Mouse (Mus musculus): Measurements from ENCODE around the gene Tango6.

DNA sequence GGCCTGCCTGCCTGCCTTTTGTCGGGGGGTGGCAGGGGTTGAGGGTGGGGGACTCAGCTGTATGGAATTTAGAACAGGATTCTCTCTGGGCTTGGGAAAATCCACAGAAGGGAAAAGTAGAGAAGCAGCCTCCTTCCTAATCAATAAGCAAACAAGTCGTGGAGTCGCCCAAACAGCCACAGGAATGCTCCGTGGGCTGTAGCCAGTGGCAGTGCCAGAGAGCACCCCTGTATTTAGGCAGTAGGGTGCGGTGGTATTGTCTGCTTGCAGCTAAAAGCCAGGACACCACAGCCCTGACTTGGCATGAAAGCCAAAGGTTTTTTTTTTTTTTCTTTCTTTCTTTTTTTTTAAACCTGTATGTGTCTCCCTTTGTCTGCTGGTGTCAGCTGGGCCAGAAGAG is 41.9 kb upstream of the Tango6 start:
- TF ChIP-seq RCOR1 (conservative IDR thresholded peaks at IDR 0.05; ENCODE audit: low read depth, low read length) = no peak
- TF ChIP-seq CTCF (conservative IDR thresholded peaks at IDR 0.05 in 1 of 2, IDR thresholded peaks at IDR 0.05 in 1 of 2; ENCODE audit: low read depth in 2 of 2, low read length in 2 of 2) = no peak
- no peak for TF ChIP-seq MEF2A (IDR thresholded peaks at IDR 0.05; ENCODE audit: borderline replicate concordance, low read depth, low read length)
- no peak for TF ChIP-seq MYC (IDR thresholded peaks at IDR 0.05; ENCODE audit: low read depth, low read length)
- TF ChIP-seq POLR2A (IDR thresholded peaks at IDR 0.05; ENCODE audit: low read depth, low read length) = no peak
- TF ChIP-seq TCF12 (IDR thresholded peaks at IDR 0.05; ENCODE audit: low read depth, low read length) = no peak
- TF ChIP-seq MAX (IDR thresholded peaks at IDR 0.05; ENCODE audit: low read length) = no peak
- no peak for TF ChIP-seq EP300 (IDR thresholded peaks at IDR 0.05; ENCODE audit: low read length)
- no peak for TF ChIP-seq ZKSCAN1 (IDR thresholded peaks at IDR 0.05; ENCODE audit: borderline replicate concordance, low read depth, low read length)
- TF ChIP-seq CHD2 (IDR thresholded peaks at IDR 0.05; ENCODE audit: low read length) = no peak
- TF ChIP-seq POLR2AphosphoS2 (IDR thresholded peaks at IDR 0.05; ENCODE audit: low read depth, low read length) = no peak

All from CH12.LX (cell line).